Mouse (Mus musculus) thymus, adult 2 months (tissue): Measurements from ENCODE around the gene 4930548H24Rik.
A peak's percentile ranks its signal among the peaks of the same experiment; 100 is the strongest.

Source experiments
- CTCF ChIP-seq: fragments of 200-500 bp; IDR thresholded peaks from 2 replicates; pipeline ENCODE4 v1.5.1; 2012; ENCODE audit warnings: mild to moderate bottlenecking, control low read depth, low read length, moderate library complexity, borderline replicate concordance; ENCODE audit not compliant: control insufficient read depth, poor library complexity, insufficient read depth; ENCODE audit errors: extremely low read depth
- POLR2A ChIP-seq: fragments of 200-500 bp; IDR thresholded peaks from 2 replicates; pipeline ENCODE4 v1.6.1; 2012; ENCODE audit warnings: mild to moderate bottlenecking, low read length, control low read depth, moderate library complexity; ENCODE audit not compliant: control insufficient read depth, poor library complexity, insufficient read depth; ENCODE audit errors: extremely low read depth

DNA sequence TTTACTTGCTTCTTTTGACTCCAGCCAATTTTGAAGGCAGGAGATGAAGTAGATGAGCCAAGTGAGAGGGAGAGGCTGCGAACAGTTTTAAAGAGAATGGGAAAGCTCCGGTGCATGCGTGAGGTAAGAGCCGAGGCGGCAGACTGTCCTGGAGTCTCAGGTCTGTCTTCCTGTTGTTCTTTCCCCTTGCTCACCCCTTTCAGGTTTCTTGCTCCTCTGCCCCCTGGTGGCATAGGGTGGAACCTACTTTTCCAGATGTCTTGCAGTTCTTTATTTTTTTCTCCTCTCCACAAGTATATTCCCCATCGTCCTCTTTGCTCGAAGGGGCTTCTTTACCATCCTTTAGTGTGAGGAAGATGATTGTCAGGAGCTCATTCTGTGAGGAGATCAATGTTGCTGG, 15.2 kb upstream of the 4930548H24Rik start:
- TF ChIP-seq CTCF, result 0 out of 2 replicates have a peak, but pooled peaks have one; percentile 18
- no peak for TF ChIP-seq POLR2A
